Mouse (Mus musculus) ovary, postnatal 10 days (tissue): ENCODE data around the gene Sh3gl2.

Source experiments
- DNase-seq: peaks from one replicate; pipeline ENCODE4 v3.0.0; 2022; ENCODE audit warnings: low spot score

The Sh3gl2 gene

DNA sequence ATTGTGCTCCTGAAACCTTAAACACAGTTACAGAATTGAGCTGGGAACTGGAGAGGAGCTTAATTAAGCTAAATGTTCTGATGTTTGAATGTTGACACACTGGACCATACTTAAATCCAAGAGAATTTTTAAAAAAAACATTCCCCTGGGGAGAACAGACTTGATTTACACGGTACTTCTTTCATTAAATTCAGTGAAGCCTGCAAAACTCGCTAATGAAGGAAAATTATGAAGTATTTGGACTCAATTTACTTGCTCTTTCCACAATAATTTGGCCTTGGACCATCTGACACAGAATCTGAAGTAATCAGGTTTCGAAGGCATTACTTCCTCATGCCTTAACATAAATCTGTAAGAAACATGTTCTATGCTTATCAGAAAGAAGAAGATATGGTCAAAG, 408.4 kb downstream of the Sh3gl2 start:
- no peak for DNase-seq

GRCm38 (mm10) chr4:85618746-85619145, 413.8 kb downstream of the Sh3gl2 start:
- no peak for DNase-seq

DNA sequence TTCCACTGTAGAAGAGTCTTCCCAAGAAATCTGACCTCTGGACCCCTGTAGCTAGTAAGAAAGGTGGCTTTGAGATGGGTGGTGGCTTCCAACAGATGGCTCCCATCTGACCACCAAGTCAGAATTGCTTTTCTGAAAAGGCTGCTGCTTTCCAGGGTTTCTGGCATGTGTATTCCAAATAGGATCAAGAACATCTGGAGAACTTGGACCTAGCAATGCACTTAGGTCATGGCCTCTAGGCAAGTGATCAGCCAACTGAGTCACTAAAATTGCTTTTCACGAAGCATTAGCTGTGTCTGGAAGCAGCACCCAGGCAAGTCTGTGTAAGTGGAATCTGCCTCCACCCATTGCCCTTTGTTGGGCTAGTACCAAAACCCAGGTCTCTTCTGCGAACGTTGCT, 414.3 kb downstream of the Sh3gl2 start:
- no peak for DNase-seq

GRCm38 (mm10) chr4:85629381-85629780, 424.5 kb downstream of the Sh3gl2 start:
- no peak for DNase-seq

GRCm38 (mm10) chr4:85669271-85669670, 464.3 kb downstream of the Sh3gl2 start:
- no peak for DNase-seq

GRCm38 (mm10) chr4:85669735-85670134, 464.8 kb downstream of the Sh3gl2 start:
- no peak for DNase-seq

GRCm38 (mm10) chr4:85672290-85672689, 467.4 kb downstream of the Sh3gl2 start:
- no peak for DNase-seq

GRCm38 (mm10) chr4:85677621-85678020, 472.7 kb downstream of the Sh3gl2 start:
- no peak for DNase-seq

DNA sequence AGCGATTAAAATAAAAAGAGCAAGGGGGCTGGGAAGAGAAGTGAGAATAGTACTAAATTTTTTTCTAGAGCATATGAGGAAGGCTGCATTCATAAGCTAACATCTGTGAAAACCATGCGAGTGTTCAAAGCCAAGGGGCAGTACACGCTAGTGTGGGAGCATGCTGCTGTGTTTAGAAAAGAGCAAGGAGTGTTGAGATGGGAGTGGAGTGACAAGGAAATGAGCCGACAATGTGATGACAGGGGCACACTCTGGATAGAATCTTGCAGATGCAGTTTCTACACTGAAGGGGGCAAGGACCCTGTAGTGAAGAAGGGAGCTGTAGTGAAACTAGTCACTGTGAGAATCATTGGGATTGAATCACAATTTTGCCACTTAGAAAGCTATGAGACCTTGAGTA, 481.2 kb downstream of the Sh3gl2 start:
- DNase-seq: no peak
